Mouse (Mus musculus) adrenal gland, postnatal 14 days (tissue): ENCODE results near the gene Prss53. TPM values are rescaled to one million over a fixed set of nuclear protein-coding genes. Genes with fewer than 3 reads are reported as not detected.
"Not testable (repeated sequence)": the region's sequence is repeated elsewhere in the genome, so short reads cannot be mapped to it uniquely, and the experiment has no call there.

ENCODE experiments used
- DNase-seq: peaks from one replicate; pipeline ENCODE4 v3.0.0; 2021; ENCODE audit warnings: mixed read lengths
- total RNA-seq: library from RNA; stranded (reverse); gene quantifications from 2 replicates; pipeline ENCODE4 v1.2.3, GENCODE M21; 2021

Gene Prss53
- total RNA-seq, 1 experiment from 2014 or later, result 0.70 TPM

DNA sequence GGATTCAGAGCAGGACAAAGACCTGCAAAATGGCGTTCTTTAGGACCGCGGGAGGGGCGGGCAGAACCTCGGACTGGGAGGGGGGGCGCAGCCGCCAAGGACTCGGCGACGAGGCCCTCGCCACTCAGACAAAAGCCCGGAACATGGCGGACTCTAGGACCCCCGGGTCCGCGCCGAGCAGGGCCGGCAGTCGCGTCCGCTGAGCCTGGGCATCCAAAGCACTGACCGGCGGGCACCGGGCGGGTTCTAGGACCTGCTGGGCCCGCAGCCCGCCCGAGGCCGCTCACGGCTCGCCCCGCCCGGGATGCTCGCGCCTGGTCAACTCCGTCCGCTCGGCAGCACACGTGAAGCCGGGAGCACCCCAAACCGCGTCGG lies 15.2 kb downstream of the Prss53 start:
- DNase-seq, result peak; percentile 94

DNA sequence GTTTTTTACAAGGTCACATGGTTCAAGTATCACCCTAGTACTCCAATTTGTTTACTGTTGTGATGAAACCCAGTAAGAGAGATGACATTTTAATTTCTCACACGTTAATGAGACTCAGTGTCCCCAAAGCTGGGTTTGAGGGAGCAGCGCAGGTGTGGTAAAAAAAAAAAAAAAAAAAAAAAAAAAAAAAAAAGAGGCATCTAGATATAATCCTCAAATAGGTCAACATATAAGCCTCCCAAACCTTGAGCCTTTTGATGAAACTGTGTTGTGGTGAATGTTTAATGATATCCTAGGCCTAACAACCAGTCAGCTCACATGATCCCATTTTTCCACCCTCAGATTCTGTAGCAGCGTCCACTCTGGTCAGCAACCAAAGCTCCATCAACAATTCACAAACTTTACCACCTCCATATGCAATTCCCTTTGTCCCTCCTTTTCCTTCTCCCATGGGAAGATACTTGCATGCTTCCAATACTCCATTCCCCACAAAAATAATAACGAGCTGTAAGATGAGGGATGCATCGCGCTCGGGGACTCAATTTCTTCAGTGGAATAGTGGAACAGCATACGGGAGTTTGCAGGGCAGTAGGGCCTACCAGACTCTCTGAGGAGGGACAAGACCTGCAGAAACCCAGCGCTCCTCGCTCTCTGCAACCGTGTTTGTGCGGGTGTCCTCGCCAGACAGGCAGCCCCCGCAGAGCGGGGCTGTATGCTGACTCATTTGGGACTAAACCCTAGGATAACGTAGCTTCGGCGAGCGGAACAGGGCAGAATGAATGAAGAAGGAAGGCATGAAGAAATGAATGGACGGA lies 15.8 kb downstream of the Prss53 start:
- no peak for DNase-seq

DNA sequence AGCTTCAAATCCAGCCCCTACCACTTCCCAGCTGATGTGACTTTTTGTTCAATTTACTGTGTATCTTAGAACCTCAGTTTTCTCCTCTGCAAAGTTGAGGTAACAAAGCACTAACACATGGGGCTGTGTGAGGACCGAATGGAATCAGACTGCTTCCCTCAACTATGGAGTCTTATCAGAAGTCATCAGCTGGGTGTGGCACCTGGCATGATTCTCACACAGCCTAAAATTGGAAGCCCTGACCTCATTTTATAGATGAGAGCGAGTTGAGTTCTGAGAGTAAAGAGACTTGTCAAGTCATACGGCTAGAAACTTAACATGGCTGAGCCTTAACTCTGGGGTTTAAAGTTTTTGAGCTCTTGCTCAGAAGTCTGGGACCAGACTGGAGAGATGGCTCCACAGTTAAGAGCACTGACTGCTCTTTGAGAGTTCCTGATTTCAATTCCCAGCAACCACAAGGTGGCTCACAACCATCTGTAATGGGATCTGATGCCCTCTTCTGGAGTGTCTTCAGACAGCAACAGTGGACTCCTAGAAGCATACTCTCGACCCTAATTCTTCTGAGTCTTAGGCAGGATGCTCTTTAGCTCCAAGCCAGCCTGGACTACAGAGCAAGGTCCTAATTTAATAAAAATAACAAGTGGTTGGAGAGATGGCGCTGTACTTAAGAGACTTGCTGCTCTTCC lies 20.5 kb downstream of the Prss53 start:
- DNase-seq, result no peak

DNA sequence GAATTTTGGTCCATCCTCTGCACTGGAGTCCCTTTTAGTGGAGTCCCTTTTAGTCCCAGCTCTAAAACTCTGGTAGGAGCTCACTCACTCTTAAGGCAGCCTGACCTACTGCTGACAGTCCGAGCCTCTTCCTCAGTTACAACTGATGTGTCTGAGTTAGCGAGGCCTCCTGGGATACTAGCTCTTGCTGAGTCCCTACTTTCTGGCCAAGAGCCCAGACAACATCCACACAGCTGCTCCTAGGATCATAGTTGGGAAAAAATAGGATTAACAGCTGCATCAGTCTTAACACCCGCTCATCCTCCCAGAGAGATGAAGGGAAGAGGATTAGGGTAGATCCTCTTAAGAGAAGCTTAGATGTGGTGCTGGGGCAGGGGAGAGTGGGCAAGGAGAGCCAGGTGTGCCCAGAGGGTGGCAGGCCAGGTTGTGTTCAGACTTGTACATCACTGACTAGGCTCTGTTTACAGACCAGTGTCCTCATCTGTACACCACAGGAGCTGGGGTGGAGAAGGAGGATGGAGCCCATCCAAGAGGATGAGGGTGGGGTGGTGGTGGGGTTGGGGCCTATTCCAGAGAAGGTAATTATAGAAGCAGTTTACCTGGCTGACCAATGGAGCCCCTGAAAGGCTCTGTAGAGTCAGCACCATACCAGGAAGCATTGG lies 21.5 kb downstream of the Prss53 start:
- no peak for DNase-seq

DNA sequence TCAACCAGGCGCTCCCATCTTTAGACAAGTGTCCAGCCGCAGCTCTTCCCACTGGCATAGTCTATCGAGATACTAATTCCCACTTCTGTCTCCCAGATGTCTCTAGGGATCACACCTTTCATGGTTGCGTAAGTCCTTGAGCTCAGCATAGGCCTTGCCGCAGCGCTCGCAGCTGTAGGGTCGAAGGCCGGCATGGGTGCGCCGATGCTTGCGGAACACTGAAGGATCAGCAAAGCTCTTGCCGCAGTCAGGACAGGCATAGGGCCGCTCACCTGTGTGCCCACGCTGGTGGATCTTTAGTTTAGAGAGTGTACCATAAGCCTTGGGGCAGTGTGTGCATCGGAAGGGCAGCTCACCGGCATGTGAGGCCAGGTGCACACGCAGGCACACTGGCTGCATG lies 23.1 kb downstream of the Prss53 start:
- DNase-seq, result no peak

DNA sequence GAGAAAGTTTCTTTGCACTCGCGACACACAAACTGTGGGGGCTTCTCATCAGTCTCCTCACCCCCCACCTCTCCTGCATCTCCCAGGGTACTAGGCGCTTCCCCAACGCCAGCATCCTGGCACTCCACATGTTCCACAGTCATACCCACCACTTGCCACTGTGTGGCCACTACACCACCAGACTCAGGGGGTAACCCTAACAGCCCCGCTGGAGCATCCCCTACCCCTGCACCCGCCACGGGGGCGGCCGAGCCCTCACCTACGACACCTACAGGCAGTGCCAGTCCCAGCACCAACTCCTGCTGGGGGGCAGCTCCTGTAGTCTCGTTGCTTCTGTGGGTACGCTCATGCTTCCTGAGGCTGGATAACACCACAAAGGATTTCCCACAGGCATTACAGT lies 24.3 kb downstream of the Prss53 start:
- DNase-seq, result no peak

DNA sequence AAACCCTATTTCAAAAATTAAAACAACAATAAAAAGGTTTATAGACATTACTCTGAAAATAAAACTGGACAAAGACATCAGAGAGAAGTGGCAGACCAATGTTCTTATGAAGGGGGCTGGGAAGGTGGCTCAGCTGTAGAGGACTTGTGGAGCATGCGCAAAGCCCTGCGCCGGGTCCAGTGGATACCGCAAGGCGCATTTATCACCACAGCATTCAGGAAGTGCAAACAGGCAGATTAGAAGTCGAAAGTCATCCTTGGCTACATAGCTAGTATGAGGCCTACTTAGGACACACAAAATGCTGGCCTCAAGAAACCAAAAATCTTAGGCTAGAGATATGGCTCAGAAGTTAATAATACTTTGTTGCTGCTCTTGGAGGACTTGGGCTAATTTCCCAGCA lies 32.5 kb downstream of the Prss53 start:
- no peak for DNase-seq

DNA sequence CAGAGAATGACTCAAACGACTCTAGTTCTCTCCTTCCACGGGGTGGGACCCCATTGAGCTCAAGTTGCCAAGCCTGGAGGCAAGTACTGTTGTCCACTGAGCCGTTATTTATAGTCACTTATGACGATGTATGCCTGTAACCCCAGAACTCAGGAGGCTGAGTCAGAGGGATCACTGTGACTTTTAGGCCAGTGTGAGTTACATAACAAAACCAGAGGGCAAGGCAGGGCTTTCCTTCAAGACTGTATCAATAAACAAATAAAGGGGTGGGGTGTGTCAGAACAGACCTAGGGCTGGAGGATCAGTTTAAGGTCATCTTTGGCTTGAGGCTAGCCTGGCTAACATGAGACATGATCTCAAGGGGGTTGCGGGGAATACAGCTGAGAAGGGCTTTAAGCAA lies 39.9 kb downstream of the Prss53 start:
- DNase-seq, result no peak

DNA sequence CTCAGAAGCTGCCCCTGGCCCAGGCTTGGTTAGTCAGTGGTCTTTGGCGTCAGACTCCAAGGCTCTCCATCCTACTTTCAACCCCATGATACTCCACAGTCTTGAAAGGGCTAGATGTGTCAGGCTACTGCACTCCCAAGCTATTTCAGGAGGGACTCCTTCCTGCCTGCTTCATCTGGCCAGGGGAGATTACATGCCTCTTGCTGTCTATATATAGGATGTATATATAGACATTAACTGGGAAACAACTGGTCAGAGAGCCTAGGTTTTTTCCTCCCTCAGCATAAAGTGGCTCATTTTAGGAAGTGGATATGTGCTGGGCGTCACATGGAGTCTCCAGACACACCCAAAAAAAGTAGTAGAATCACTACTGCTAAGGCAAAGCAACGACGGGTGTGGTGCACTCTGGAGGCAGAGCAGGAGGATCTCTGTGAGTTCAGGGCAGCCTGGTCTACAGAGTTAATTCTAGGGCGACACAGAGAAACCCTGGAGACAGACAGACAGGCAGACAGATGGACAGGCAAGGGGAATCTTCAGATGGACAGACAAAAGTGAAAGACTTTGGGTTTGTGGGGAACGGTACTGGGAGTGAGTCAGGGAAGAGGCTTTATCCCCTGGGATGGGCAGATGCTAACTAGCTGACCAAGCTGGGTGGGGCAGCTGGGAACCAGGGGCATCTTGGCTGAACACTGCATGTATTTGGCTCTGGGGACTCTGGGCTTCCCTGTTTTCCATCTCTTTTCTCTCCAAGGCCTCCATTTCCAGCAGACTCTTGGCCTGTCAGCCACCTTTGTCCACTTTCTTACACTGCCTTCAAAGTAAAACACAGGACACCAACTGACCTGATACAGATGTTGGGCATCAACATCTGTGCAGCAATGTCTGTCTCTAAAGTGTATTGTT lies 40.5 kb downstream of the Prss53 start:
- DNase-seq, result no peak

DNA sequence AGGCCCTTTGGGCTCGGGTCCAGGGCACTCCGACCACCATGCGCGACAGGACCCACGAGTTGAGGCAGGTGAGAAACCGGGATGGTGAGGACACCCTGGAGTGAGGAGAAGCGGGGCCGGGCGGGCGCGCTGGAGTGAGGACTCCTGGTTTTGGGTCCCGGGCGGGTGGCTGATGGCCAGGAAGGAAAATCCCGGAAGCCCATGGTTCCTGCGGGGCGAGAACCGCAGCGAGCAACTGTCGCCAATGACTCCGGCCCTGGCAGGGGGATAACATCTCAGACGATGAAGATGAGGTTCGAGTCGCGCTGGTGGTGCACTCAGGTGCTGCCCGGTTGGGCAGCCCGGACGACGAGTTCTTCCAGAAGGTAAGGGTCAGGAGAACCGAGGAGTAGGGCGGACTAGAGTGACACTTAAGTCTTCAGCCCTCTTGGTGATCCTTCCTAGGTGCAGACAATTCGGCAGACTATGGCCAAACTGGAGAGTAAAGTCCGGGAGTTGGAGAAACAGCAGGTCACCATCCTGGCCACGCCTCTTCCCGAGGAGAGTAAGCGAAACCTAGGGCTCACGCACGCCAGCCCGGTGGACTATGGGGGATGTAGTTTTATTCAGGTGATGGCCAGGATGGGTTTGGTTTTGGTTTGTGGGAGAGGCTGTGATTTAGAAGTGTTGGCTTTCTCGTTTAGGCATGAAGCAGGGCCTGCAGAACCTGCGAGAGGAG lies 48.6 kb downstream of the Prss53 start:
- peak; percentile 88 for DNase-seq

DNA sequence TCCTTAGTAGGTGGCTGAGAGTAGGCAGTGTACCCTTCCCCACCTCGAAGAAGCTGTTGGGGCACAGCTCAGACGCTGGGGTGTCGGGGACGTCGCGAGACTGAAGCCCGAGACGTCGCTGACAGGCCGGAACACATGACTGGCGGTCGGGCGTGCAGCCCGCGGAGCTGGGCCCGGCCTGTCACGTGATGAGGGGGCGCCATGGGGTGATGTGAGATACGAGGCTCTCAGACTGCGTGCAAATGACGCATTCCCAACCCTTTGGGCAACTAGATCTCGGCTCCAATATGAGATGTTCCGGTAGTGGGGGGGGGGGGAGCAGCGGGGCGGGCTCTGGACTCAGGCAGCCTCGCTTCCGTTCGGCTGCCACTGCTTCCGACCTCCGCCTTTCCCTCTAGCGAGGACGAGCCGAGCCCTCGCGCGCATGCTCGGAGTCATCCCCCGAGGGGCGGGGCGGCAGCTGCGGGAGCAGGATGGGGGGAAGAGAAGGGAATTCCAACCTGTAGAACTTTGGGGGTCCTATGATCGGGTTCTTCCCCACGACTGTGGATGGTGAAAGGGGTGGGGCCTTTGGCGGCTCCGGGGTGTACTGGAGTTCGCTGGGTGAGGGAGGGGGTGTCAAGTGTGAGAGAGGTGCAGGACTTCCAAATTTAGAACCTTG lies 49.3 kb downstream of the Prss53 start:
- peak; percentile 97 for DNase-seq

DNA sequence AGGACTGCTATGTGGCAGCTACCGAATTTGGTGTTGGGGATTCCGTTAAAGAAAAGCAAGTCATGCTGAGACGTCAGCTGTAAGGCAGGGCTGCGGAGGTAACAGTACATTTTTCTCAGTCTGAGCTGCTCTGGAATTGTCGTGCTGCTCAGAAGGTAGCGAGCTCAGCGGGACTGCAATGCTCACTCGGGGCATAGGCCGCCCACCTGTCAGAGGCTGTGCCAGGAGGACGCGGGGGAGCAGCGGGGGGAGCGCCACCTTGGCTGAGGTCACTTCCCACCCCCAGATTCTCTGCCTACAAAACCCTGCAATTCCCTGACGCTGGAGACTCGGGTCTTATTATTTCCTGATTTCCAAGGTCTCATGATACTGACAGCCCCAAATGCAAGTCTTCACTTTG lies 49.9 kb downstream of the Prss53 start:
- DNase-seq, result peak; percentile 72

DNA sequence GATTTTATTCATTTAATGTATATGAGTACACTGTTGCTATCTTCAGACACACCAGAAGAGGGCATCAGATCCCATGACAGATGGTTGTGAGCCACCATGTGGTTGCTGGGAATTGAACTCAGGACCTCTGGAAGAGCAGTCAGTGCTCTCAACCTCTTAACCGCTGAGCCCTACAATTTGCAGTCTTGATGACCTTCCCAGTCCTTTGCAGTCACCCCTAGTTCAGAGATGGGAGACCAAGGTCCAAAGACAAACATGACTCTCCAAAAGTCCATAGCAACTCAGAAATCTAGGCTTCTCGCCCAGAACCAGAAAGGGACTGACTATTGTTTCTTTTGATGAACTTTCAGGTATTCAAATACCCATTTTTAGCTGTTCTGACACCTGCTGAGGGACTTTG lies 50.7 kb downstream of the Prss53 start:
- DNase-seq, result not testable (repeated sequence)

DNA sequence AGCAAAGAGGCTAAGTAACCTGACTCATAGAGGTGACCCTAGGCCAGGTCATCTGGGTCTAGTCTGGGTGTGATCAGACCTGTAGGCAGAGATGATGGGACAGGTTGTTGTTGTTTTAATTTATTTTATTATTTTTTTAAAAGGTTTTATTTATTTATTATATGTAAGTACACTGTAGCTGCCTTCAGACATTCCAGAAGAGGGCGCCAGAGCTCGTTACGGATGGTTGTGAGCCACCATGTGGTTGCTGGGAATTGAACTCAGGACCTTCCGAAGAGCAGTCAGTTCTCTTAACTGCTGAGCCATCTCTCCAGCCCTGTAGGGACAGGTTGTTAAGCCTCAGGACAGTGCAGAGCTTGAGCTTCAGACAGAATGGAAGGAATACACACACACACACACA lies 52.9 kb downstream of the Prss53 start:
- not testable (repeated sequence) for DNase-seq

DNA sequence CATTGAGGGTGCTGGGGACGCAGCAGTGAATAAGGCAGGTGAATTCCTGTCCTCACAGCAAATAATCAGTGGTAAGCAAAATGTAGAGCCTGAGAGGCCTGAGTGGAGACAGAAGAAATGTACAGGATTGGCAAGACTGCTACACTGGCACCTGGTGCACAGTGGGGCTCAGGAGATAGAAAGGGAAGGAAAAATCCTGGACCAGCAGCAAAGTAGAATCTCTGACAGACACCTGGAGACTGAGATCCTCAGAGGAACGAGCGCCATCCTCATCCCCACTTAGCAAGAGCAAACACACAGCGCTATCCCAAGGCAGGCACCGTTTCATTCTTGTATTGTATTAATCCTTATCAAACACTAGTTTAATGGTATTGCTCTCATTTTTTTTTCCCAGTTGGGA lies 53.3 kb downstream of the Prss53 start:
- no peak for DNase-seq

Other genes with a start within 250 kb of the Prss53 start
- gene Bcl7c, start 182.0 kb downstream of the Prss53 start, total RNA-seq, result 64.8 and 69.2 TPM in 2 replicates
- 4.7 and 5.1 TPM in 2 replicates for gene Ctf1, start 178.2 kb downstream of the Prss53 start, total RNA-seq
- gene Ctf2, start 158.8 kb downstream of the Prss53 start, total RNA-seq, result not detected in 2 replicates
- gene Fbxl19, start 146.4 kb downstream of the Prss53 start, total RNA-seq, result 12.8 and 14.5 TPM in 2 replicates
- 28.1 and 28.3 TPM in 2 replicates for gene Orai3, start 121.2 kb downstream of the Prss53 start, total RNA-seq
- gene Setd1a, start 114.3 kb downstream of the Prss53 start, total RNA-seq, result 37.7 and 46.2 TPM in 2 replicates
- gene Gm49388, start 105.4 kb downstream of the Prss53 start, total RNA-seq, result 0.38 and 0.44 TPM in 2 replicates
- 38.0 and 69.3 TPM in 2 replicates for gene Hsd3b7, start 90.4 kb downstream of the Prss53 start, total RNA-seq
- gene Stx4a, start 66.7 kb downstream of the Prss53 start, total RNA-seq, result 84.5 and 85.0 TPM in 2 replicates
- gene Stx1b, start 66.4 kb downstream of the Prss53 start, total RNA-seq, result 7.8 and 9.9 TPM in 2 replicates
- gene Zfp646, start 14.7 kb downstream of the Prss53 start, total RNA-seq, result 32.1 and 36.7 TPM in 2 replicates
- gene Zfp668, start 14.1 kb downstream of the Prss53 start, total RNA-seq, result 8.3 and 12.0 TPM in 2 replicates
- gene Gm21974, start 4.5 kb upstream of the Prss53 start, total RNA-seq, result not detected in 2 replicates
- 60.7 and 92.8 TPM in 2 replicates for gene Vkorc1, start 4.6 kb upstream of the Prss53 start, total RNA-seq
- 130 and 135 TPM in 2 replicates for gene Bckdk, start 13.1 kb upstream of the Prss53 start, total RNA-seq
- gene Kat8, start 21.5 kb upstream of the Prss53 start, total RNA-seq, result 24.0 and 25.5 TPM in 2 replicates
- 0.22 and 0.30 TPM in 2 replicates for gene Prss8, start 39.1 kb upstream of the Prss53 start, total RNA-seq
- gene Prss36, start 55.8 kb upstream of the Prss53 start, total RNA-seq, result 12.5 and 13.1 TPM in 2 replicates
- 275 and 322 TPM in 2 replicates for gene Fus, start 76.5 kb upstream of the Prss53 start, total RNA-seq
- gene Pycard, start 102.9 kb upstream of the Prss53 start, total RNA-seq, result 3.4 and 10.1 TPM in 2 replicates
- gene Trim72, start 113.0 kb upstream of the Prss53 start, total RNA-seq, result not detected in 2 replicates
- 4.2 and 6.4 TPM in 2 replicates for gene Itgam, start 171.7 kb upstream of the Prss53 start, total RNA-seq
- not detected in 2 replicates for gene Gm49368, start 171.7 kb upstream of the Prss53 start, total RNA-seq
- gene Itgax, start 238.6 kb upstream of the Prss53 start, total RNA-seq, result 0.41 and 2.1 TPM in 2 replicates